Mouse (Mus musculus): ENCODE measurements around the gene Fgfrl1. TPM values are rescaled to one million over a fixed set of nuclear protein-coding genes. Genes with fewer than 3 reads are reported as not detected.

Gene Fgfrl1
- total and polyA plus RNA-seq, 2 experiments from 2014 or later, result 9.2 to 40.5 TPM

DNA sequence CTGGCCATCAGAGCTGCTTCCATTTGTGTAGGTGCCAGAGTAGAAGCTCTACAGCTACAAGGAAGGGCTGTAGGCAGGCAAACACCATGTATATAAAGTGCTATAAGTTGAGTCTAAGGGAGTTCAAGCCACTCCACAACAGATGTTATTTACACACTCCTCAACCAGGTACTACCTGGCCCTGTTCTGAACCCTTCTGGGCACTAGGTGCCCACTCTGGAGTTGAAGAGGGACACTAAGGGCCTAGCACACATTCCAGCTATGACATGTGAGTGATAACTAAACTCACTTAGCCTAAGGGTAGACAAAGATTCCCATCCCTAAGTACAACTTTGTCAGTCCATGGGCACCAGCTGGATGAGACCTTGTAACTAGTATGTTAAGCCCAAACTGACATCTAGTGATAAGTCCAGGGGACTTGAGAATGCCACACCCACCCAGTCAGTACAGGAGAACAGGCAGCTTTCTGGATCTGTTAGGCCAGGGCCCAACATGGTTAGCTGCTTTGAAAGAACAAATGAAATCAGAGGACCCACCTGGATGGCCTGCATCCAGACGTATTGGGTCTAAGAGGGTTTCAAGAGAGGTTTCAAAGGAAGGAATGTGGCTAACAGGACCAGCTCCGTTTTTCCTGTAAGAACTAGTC, 44.2 kb upstream of the Fgfrl1 start:
- peaks cover 66% of the 10 kb centered on the region for H3K36me3 ChIP-seq (replicated peaks; ENCODE audit: control insufficient read depth, insufficient read depth, low read length)
- no peak overlapping the region for H3K27ac ChIP-seq (ENCODE audit: low read depth)
- ATAC-seq (ENCODE audit: insufficient read depth, low read depth) (no peak), DNase-seq (ENCODE audit: low spot score) (no peak)
- TF ChIP-seq EP300 (IDR thresholded peaks at IDR 0.05; ENCODE audit: low read depth), result no peak
- no peak for TF ChIP-seq CTCF (IDR thresholded peaks at IDR 0.05; ENCODE audit: low read depth)
- H3K4me1 ChIP-seq (ENCODE audit: control insufficient read depth, insufficient read depth), result no peaks in the 10 kb centered on the region
- no peaks in the 10 kb centered on the region for H3K27me3 ChIP-seq (ENCODE audit: control insufficient read depth, insufficient read depth, low read length)
- H3K4me3 ChIP-seq (ENCODE audit: low read depth, low read length), result no peak overlapping the region
- H3K9me3 ChIP-seq (replicated peaks; ENCODE audit: control insufficient read depth, low read length), result no peaks in the 10 kb centered on the region
- WGBS, result 78% methylated on average over 2 of the region's 2 CpGs
- no peak overlapping the region for H3K4me2 ChIP-seq (ENCODE audit: low read depth, low read length)
- no peak overlapping the region for H3K9ac ChIP-seq (replicated peaks; ENCODE audit: low read depth, low read length)

DNA sequence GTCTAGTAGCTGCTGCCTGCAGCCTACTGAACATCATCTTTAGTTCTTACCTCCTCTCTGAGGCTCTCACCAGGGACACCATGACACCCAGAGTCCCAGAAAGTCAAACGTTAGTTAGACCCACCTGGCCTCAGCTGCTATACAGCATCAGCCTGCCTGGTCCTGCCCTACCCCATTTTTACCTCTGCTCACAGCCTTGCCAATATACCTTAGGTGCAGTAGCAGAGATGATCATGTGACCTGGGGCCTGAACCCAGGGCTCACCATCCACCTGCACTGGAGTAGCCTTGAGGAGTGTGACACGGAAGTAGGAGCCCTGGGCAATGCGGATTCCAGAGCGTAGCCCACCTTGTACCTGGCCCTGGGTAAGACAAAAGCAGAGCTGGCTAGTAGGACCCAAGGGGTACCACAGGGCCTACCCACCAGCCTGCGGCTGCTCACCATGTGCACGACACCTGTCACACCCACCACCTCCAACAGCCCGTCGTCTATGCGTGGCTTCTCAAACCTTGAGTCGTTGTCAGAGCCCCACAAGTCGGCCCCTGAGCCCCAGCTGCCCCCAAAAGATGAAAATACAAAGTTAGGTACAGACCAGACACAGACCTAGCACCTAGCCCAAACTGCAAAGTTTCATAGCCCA, 43.1 kb upstream of the Fgfrl1 start:
- DNase-seq (ENCODE audit: low spot score) (no peak), ATAC-seq (ENCODE audit: insufficient read depth, low read depth) (no peak)
- WGBS, result 89% methylated on average over 11 of the region's 11 CpGs
- TF ChIP-seq CTCF (IDR thresholded peaks at IDR 0.05; ENCODE audit: low read depth), result no peak
- TF ChIP-seq EP300 (IDR thresholded peaks at IDR 0.05; ENCODE audit: low read depth), result no peak
- Histone ChIP-seq H3K9me3 (replicated peaks; ENCODE audit: control insufficient read depth, low read length) (no peaks in the 10 kb centered on the region), H3K36me3 (replicated peaks; ENCODE audit: control insufficient read depth, insufficient read depth, low read length) (peaks cover 73% of the 10 kb centered on the region), H3K4me3 (ENCODE audit: low read depth, low read length) (no peak overlapping the region), H3K4me2 (ENCODE audit: low read depth, low read length) (no peak overlapping the region), H3K27ac (ENCODE audit: low read depth) (no peak overlapping the region), H3K27me3 (ENCODE audit: control insufficient read depth, insufficient read depth, low read length) (no peaks in the 10 kb centered on the region), H3K9ac (replicated peaks; ENCODE audit: low read depth, low read length) (no peak overlapping the region), H3K4me1 (ENCODE audit: control insufficient read depth, insufficient read depth) (no peaks in the 10 kb centered on the region)

DNA sequence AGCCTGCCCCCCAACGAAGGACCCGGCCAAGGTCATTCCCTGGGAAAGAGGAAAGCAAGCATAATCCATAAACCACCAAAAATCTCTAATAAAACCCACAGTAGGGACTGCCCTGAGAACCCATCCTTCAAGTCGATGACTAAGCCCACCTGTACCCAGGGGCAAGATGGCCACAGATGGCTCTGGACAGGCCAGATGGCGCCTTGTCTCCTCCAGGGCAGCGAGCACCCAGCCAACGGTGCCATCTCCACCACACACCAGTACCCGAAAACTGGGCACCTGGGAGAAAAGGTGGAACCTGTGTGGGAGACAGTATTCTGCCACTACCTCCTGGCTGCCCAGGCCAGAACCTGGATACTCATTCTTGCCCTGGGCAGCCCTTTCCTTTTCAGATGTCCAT, 41.8 kb upstream of the Fgfrl1 start:
- no peak overlapping the region for H3K4me3 ChIP-seq (ENCODE audit: low read depth, low read length)
- ATAC-seq (ENCODE audit: insufficient read depth, low read depth) (no peak), DNase-seq (ENCODE audit: low spot score) (no peak)
- TF ChIP-seq CTCF (IDR thresholded peaks at IDR 0.05; ENCODE audit: low read depth), result no peak
- TF ChIP-seq EP300 (IDR thresholded peaks at IDR 0.05; ENCODE audit: low read depth), result no peak
- H3K36me3 ChIP-seq (replicated peaks; ENCODE audit: control insufficient read depth, insufficient read depth, low read length), result peaks cover 77% of the 10 kb centered on the region
- no peak overlapping the region for H3K4me2 ChIP-seq (ENCODE audit: low read depth, low read length)
- WGBS, result 87% methylated on average over 7 of the region's 7 CpGs
- H3K27me3 ChIP-seq (ENCODE audit: control insufficient read depth, insufficient read depth, low read length), result no peaks in the 10 kb centered on the region
- no peaks in the 10 kb centered on the region for H3K4me1 ChIP-seq (ENCODE audit: control insufficient read depth, insufficient read depth)
- no peak overlapping the region for H3K27ac ChIP-seq (ENCODE audit: low read depth)
- H3K9me3 ChIP-seq (replicated peaks; ENCODE audit: control insufficient read depth, low read length), result no peaks in the 10 kb centered on the region
- H3K9ac ChIP-seq (replicated peaks; ENCODE audit: low read depth, low read length), result no peak overlapping the region

DNA sequence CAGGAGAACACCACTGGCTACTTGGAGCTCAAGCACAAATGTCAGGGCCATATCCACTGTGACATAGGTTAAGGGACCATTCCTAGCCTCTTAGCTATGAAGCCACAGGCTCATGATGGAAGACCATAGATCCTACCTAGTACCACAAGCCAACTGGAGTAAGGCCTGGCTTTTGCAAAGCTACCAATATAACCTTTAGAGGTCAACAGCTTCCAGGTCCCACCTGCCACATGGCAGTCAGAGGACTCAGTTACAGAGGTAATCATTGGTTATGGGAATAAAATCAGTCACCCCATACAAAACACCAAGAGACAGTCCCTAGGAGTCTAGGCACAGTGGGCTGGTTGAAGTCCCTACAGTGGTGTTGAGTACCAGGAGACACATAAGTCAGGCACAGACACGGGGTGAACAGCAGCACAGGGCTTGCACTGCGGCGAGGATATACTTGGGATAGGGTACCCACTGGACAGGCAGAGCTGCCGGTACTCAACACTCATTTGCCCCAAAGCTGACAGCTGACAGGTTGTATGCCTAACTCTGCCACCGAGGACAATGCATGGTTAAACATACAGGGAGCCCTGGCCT, 41.0 kb upstream of the Fgfrl1 start:
- H3K4me1 ChIP-seq (ENCODE audit: control insufficient read depth, insufficient read depth), result no peaks in the 10 kb centered on the region
- no peak overlapping the region for H3K4me3 ChIP-seq (ENCODE audit: low read depth, low read length)
- TF ChIP-seq CTCF (IDR thresholded peaks at IDR 0.05; ENCODE audit: low read depth), result no peak
- no peak for TF ChIP-seq EP300 (IDR thresholded peaks at IDR 0.05; ENCODE audit: low read depth)
- WGBS, result 81% methylated on average over 5 of the region's 5 CpGs
- no peak overlapping the region for H3K9ac ChIP-seq (replicated peaks; ENCODE audit: low read depth, low read length)
- H3K9me3 ChIP-seq (replicated peaks; ENCODE audit: control insufficient read depth, low read length), result no peaks in the 10 kb centered on the region
- peaks cover 77% of the 10 kb centered on the region for H3K36me3 ChIP-seq (replicated peaks; ENCODE audit: control insufficient read depth, insufficient read depth, low read length)
- DNase-seq (ENCODE audit: low spot score), result no peak
- no peak overlapping the region for H3K27ac ChIP-seq (ENCODE audit: low read depth)
- no peaks in the 10 kb centered on the region for H3K27me3 ChIP-seq (ENCODE audit: control insufficient read depth, insufficient read depth, low read length)
- H3K4me2 ChIP-seq (ENCODE audit: low read depth, low read length), result no peak overlapping the region
- ATAC-seq (ENCODE audit: insufficient read depth, low read depth), result no peak

DNA sequence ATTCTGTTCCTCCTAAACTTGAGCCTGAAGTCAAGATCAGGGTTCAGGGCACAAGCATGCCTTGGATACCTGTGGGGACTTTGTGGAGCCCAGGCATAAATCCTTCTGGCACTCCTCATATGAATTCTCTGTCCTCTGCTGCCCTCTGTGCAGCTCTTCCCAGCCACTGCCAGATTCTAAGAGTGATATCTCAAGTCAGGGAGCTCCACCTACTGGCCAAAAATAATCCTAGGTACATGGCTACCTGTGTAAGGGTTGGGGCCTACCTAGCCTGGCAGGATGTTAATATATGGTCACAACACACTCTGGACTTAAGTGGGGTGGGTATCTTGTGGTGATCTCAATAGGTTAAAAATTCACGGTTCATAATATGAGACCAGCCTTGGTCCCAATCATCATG, 40.4 kb upstream of the Fgfrl1 start:
- DNase-seq (ENCODE audit: low spot score) (no peak), ATAC-seq (ENCODE audit: insufficient read depth, low read depth) (no peak; the same call in 1 of the 2 replicates)
- H3K9me3 ChIP-seq (replicated peaks; ENCODE audit: control insufficient read depth, low read length), result no peaks in the 10 kb centered on the region
- H3K4me1 ChIP-seq (ENCODE audit: control insufficient read depth, insufficient read depth), result no peaks in the 10 kb centered on the region
- TF ChIP-seq CTCF (IDR thresholded peaks at IDR 0.05; ENCODE audit: low read depth), result peak; percentile 69
- no peak for TF ChIP-seq EP300 (IDR thresholded peaks at IDR 0.05; ENCODE audit: low read depth)
- peaks cover 77% of the 10 kb centered on the region for H3K36me3 ChIP-seq (replicated peaks; ENCODE audit: control insufficient read depth, insufficient read depth, low read length)
- WGBS, result 45% methylated on average over 1 of the region's 1 CpGs
- no peak overlapping the region for H3K27ac ChIP-seq (ENCODE audit: low read depth)
- no peak overlapping the region for H3K4me3 ChIP-seq (ENCODE audit: low read depth, low read length)
- no peak overlapping the region for H3K9ac ChIP-seq (replicated peaks; ENCODE audit: low read depth, low read length)
- no peak overlapping the region for H3K4me2 ChIP-seq (ENCODE audit: low read depth, low read length)
- no peaks in the 10 kb centered on the region for H3K27me3 ChIP-seq (ENCODE audit: control insufficient read depth, insufficient read depth, low read length)

Measured in heart, postnatal 0 days (tissue).